Mouse (Mus musculus) erythroblast, embryonic 14.5 days (primary cell): ENCODE results near the gene Gm47189. TPM values are rescaled to one million over a fixed set of nuclear protein-coding genes. Genes with fewer than 3 reads are reported as not detected.
"Not testable (repeated sequence)": the region's sequence is repeated elsewhere in the genome, so short reads cannot be mapped to it uniquely, and the experiment has no call there.

Experiments
- H3K27me3 ChIP-seq: 2 replicates; pipeline ENCODE4 v1.6.1; 2012; ENCODE audit warnings: inconsistent platforms; ENCODE audit not compliant: control insufficient read depth
- H3K36me3 ChIP-seq: 2 replicates; pipeline ENCODE4 v1.6.1; 2012; ENCODE audit warnings: mild to moderate bottlenecking, inconsistent platforms; ENCODE audit not compliant: control insufficient read depth
- H3K4me1 ChIP-seq: 2 replicates; pipeline ENCODE4 v1.6.1; 2012; ENCODE audit warnings: inconsistent platforms; ENCODE audit not compliant: control insufficient read depth
- H3K4me3 ChIP-seq: replicated peaks from 2 replicates; pipeline ENCODE3; 2012; ENCODE audit warnings: moderate library complexity, mild to moderate bottlenecking, inconsistent platforms
- H3K9me3 ChIP-seq: 2 replicates; pipeline ENCODE4 v1.6.1; 2012; ENCODE audit warnings: low read length, inconsistent platforms, mixed read lengths; ENCODE audit not compliant: control insufficient read depth
- polyA plus RNA-seq: library from polyadenylated mRNA; stranded (reverse); fragments of >175 nt; gene quantifications from 2 replicates; pipeline ENCODE4 v1.2.3, GENCODE M21; 2012

Gene Gm47189
- not detected in 2 replicates for polyA plus RNA-seq

GRCm38 (mm10) chr14:41772341-41772740, at the start of gene Gm47189:
Gene Gm47189 (minus strand): TSS chr14:41772441.
- H3K4me3 ChIP-seq, H3K36me3 ChIP-seq, H3K27me3 ChIP-seq, H3K9me3 ChIP-seq, H3K4me1 ChIP-seq: not testable (repeated sequence)

- not testable (repeated sequence) for H3K9me3 ChIP-seq, H3K4me3 ChIP-seq, H3K36me3 ChIP-seq, H3K27me3 ChIP-seq, H3K4me1 ChIP-seq
Measured at GRCm38 (mm10) chr14:41755931-41756330, 16.3 kb downstream of the Gm47189 start.

- not testable (repeated sequence) for H3K27me3 ChIP-seq, H3K4me3 ChIP-seq, H3K9me3 ChIP-seq, H3K36me3 ChIP-seq, H3K4me1 ChIP-seq
Measured at GRCm38 (mm10) chr14:41750514-41750913, 21.7 kb downstream of the Gm47189 start, which contains the start of gene Gm7929. Gene Gm7929 (minus strand): TSS chr14:41750614.

GRCm38 (mm10) chr14:41723437-41723836, 48.8 kb downstream of the Gm47189 start:
- not testable (repeated sequence) for H3K9me3 ChIP-seq, H3K4me3 ChIP-seq, H3K36me3 ChIP-seq, H3K27me3 ChIP-seq, H3K4me1 ChIP-seq

- H3K4me1 ChIP-seq, H3K4me3 ChIP-seq, H3K27me3 ChIP-seq, H3K9me3 ChIP-seq, H3K36me3 ChIP-seq: not testable (repeated sequence)
Measured at GRCm38 (mm10) chr14:41717180-41717579, 55.1 kb downstream of the Gm47189 start.

Other genes with a start within 250 kb of the Gm47189 start
- not detected in 2 replicates for gene Gm7970, start 216.9 kb downstream of the Gm47189 start, polyA plus RNA-seq
- not detected in 2 replicates for gene 1700049E17Rik2, start 199.2 kb downstream of the Gm47189 start, polyA plus RNA-seq
- not detected in 2 replicates for gene Gm3072, start 147.8 kb downstream of the Gm47189 start, polyA plus RNA-seq
- not detected in 2 replicates for gene Gm3676, start 126.0 kb downstream of the Gm47189 start, polyA plus RNA-seq
- gene Gm8068, start 70.6 kb downstream of the Gm47189 start, polyA plus RNA-seq: not detected in 2 replicates
- gene Gm7929, start 21.8 kb downstream of the Gm47189 start, polyA plus RNA-seq: not detected in 2 replicates
- gene Gm7980, start 134.8 kb upstream of the Gm47189 start, polyA plus RNA-seq: not detected in 2 replicates
- not detected in 2 replicates for gene 1700049E17Rik1, start 152.5 kb upstream of the Gm47189 start, polyA plus RNA-seq
- not detected in 2 replicates for gene 1700024B05Rik, start 171.6 kb upstream of the Gm47189 start, polyA plus RNA-seq
- gene Gm6401, start 195.5 kb upstream of the Gm47189 start, polyA plus RNA-seq: not detected in 2 replicates
- not detected in 2 replicates for gene Gm3543, start 210.9 kb upstream of the Gm47189 start, polyA plus RNA-seq